8 mouse cellular contexts compared by ENCODE assay signal in genomic region chr3:84228911-84229310, GRCm38 (mm10). TPM values are rescaled to one million over a fixed set of nuclear protein-coding genes. Genes with fewer than 3 reads are reported as not detected.
DNase-seq lines count a peak whose midpoint lies in the region; ATAC-seq lines count a peak whose summit lies in the region.

No protein-coding gene starts in this region.

- H3K9me3 ChIP-seq in embryonic facial prominence, embryonic 13.5 days: 0 out of 2 replicates have a peak, but pooled peaks cover 3% of the 10 kb centered on the region
- no peaks in the 10 kb centered on the region for H3K9me3 ChIP-seq in heart, embryonic 16.5 days (replicated peaks; ENCODE audit: control insufficient read depth, low read length)
- peaks cover 7% of the 10 kb centered on the region; the same call in 1 of the 2 replicates for H3K9me3 ChIP-seq in midbrain, embryonic 10.5 days (replicated peaks)

- peak; percentile 13; the same call in 1 of the 2 replicates for ATAC-seq in frontal cortex, adult (ENCODE audit: low TSS enrichment)
- no peak for ATAC-seq in embryonic facial prominence, embryonic 13.5 days (ENCODE audit: insufficient number of reproducible peaks, insufficient read depth, low FRiP score, low TSS enrichment, low read depth)
- ATAC-seq in heart, embryonic 16.5 days (replicated peaks; ENCODE audit: extremely low read depth, insufficient read depth, low FRiP score): no peak

- no peak overlapping the region for H3K27ac ChIP-seq in embryonic facial prominence, embryonic 13.5 days
- no peak overlapping the region for H3K27ac ChIP-seq in heart, embryonic 16.5 days (ENCODE audit: low read length)
- no peak overlapping the region for H3K27ac ChIP-seq in midbrain, embryonic 10.5 days (replicated peaks)

- no peaks in the 10 kb centered on the region for H3K27me3 ChIP-seq in embryonic facial prominence, embryonic 13.5 days
- H3K27me3 ChIP-seq in heart, embryonic 16.5 days (ENCODE audit: control insufficient read depth, insufficient read depth, low read length): no peaks in the 10 kb centered on the region
- H3K27me3 ChIP-seq in midbrain, embryonic 10.5 days (ENCODE audit: low read depth, poor library complexity, severe bottlenecking): peaks cover 15% of the 10 kb centered on the region; the same call in 1 of the 2 replicates

- 6% methylated on average over 15 of the region's 15 CpGs for WGBS in embryonic facial prominence, embryonic 13.5 days
- WGBS in heart, embryonic 16.5 days: 9% methylated on average over 15 of the region's 15 CpGs
- 17% methylated on average over 15 of the region's 15 CpGs for WGBS in midbrain, embryonic 10.5 days

- DNase-seq in frontal cortex, postnatal 25 days (ENCODE audit: low spot score in 2 of 2): no peak
- peak; percentile 51 for DNase-seq in NIH3T3 (ENCODE audit: low read depth)
- DNase-seq in kidney, postnatal 4 days: peak; percentile 54 to 63
- DNase-seq in midbrain, embryonic 10.5 days (ENCODE audit: low spot score): peak; percentile 26
- peak; percentile 44 for DNase-seq in thymus, postnatal 25 days

- peak overlapping the region; percentile 51 for H3K4me3 ChIP-seq in embryonic facial prominence, embryonic 13.5 days
- H3K4me3 ChIP-seq in heart, embryonic 16.5 days (ENCODE audit: low read length): peak overlapping the region; percentile 68
- peak overlapping the region; percentile 54 for H3K4me3 ChIP-seq in midbrain, embryonic 10.5 days

- 0 out of 2 replicates have a peak overlapping the region, but pooled peaks have one; percentile 32 for H3K9ac ChIP-seq in embryonic facial prominence, embryonic 13.5 days
- H3K9ac ChIP-seq in heart, embryonic 16.5 days (ENCODE audit: low read length): peak overlapping the region; percentile 72

- H3K4me2 ChIP-seq in embryonic facial prominence, embryonic 13.5 days: peak overlapping the region; percentile 83
- peak overlapping the region; percentile 94 for H3K4me2 ChIP-seq in heart, embryonic 16.5 days (ENCODE audit: low read depth, low read length)

- no peaks in the 10 kb centered on the region for H3K36me3 ChIP-seq in embryonic facial prominence, embryonic 13.5 days
- no peaks in the 10 kb centered on the region for H3K36me3 ChIP-seq in heart, embryonic 16.5 days (ENCODE audit: control insufficient read depth, insufficient read depth)
- peaks cover 10% of the 10 kb centered on the region for H3K36me3 ChIP-seq in midbrain, embryonic 10.5 days

- H3K4me1 ChIP-seq in embryonic facial prominence, embryonic 13.5 days: peaks cover 12% of the 10 kb centered on the region
- H3K4me1 ChIP-seq in heart, embryonic 16.5 days (ENCODE audit: control insufficient read depth, insufficient read depth, low read length): peaks cover 21% of the 10 kb centered on the region
- H3K4me1 ChIP-seq in midbrain, embryonic 10.5 days: peaks cover 53% of the 10 kb centered on the region

RNA-seq across cellular contexts. Expression of gene Gm6525, which starts 55.0 kb away (rescaled TPM):
- polyA plus RNA-seq in embryonic facial prominence, embryonic 13.5 days (2015; fragmentation: Nextera tagmentation; extraction: Ambion mirVana): 1.2 and 1.6 TPM in 2 replicates
- polyA plus RNA-seq in heart, embryonic 16.5 days (2015; fragmentation: Nextera tagmentation; extraction: Ambion mirVana): 0.24 and 0.32 TPM in 2 replicates
- polyA plus RNA-seq in midbrain, embryonic 10.5 days (2016; fragmentation: Nextera tagmentation; extraction: Ambion mirVana): 1.8 and 2.8 TPM in 2 replicates

Comparison
In these comparisons a context has a peak if more than half of its experiments do, and no peak if none do; other contexts are left out.
1. DNase-seq: peak in NIH3T3 (single experiment), kidney, postnatal 4 days (2 of 2), midbrain, embryonic 10.5 days (single experiment) and thymus, postnatal 25 days (single experiment); none in frontal cortex, postnatal 25 days (0 of 2).
2. Peak in every context shown above with its lines, with median percentiles within 50 percentile points of each other: H3K4me3 ChIP-seq.